Mouse (Mus musculus) forebrain, embryonic 13.5 days (tissue): ENCODE measurements around the gene Ppp1r12c. TPM values are rescaled to one million over a fixed set of nuclear protein-coding genes. Genes with fewer than 3 reads are reported as not detected.
A peak's percentile ranks its signal among the peaks of the same experiment; 100 is the strongest.

ENCODE experiments used
- ATAC-seq: fragments of 200-750 bp; cut with Nextera tagmentation; 2 replicates; pipeline ENCODE4 v1.8.0; 2017
- H3K27ac ChIP-seq: fragments of 300-500 bp; sonication (generic); 2 replicates; pipeline ENCODE4 v1.5.1; 2015; ENCODE audit warnings: inconsistent platforms, mild to moderate bottlenecking, moderate library complexity
- H3K27me3 ChIP-seq: fragments of 300-500 bp; sonication (generic); 2 replicates; pipeline ENCODE4 v1.6.1; 2015; ENCODE audit warnings: mild to moderate bottlenecking, inconsistent platforms
- H3K36me3 ChIP-seq: fragments of 300-500 bp; sonication (generic); 2 replicates; pipeline ENCODE4 v1.6.1; 2015; ENCODE audit warnings: mild to moderate bottlenecking, inconsistent platforms; ENCODE audit not compliant: poor library complexity, severe bottlenecking
- H3K4me1 ChIP-seq: fragments of 300-500 bp; sonication (generic); 2 replicates; pipeline ENCODE4 v1.6.1; 2015; ENCODE audit warnings: inconsistent platforms
- H3K4me2 ChIP-seq: fragments of 300-500 bp; sonication (generic); 2 replicates; pipeline ENCODE4 v1.6.1; 2015; ENCODE audit warnings: inconsistent platforms, mild to moderate bottlenecking, moderate library complexity
- H3K4me3 ChIP-seq: fragments of 300-500 bp; sonication (generic); 2 replicates; pipeline ENCODE4 v1.5.1; 2015; ENCODE audit warnings: mild to moderate bottlenecking, inconsistent platforms
- H3K9ac ChIP-seq: fragments of 300-500 bp; sonication (generic); 2 replicates; pipeline ENCODE4 v1.6.1; 2015; ENCODE audit warnings: mild to moderate bottlenecking, inconsistent platforms
- H3K9me3 ChIP-seq: fragments of 300-500 bp; sonication (generic); replicated peaks from 2 replicates; pipeline ENCODE4 v1.6.1; 2016; ENCODE audit warnings: inconsistent platforms
- WGBS: fragments of 180-500 bp; shearing (Covaris S2); methylation state at CpG from one replicate; pipeline ENCODE4 v1.1.7; 2015; 5-methylcytosine and 5-hydroxymethylcytosine counted together
- polyA plus RNA-seq: library from polyadenylated mRNA; unstranded; fragments of >200 nt; fragmentation: Nextera tagmentation; extraction: Ambion mirVana; gene quantifications from 2 replicates; pipeline ENCODE4 v1.2.1, GENCODE M21; 2015

Gene Ppp1r12c
- polyA plus RNA-seq, 1 experiment from 2014 or later, result 33.8 TPM

DNA sequence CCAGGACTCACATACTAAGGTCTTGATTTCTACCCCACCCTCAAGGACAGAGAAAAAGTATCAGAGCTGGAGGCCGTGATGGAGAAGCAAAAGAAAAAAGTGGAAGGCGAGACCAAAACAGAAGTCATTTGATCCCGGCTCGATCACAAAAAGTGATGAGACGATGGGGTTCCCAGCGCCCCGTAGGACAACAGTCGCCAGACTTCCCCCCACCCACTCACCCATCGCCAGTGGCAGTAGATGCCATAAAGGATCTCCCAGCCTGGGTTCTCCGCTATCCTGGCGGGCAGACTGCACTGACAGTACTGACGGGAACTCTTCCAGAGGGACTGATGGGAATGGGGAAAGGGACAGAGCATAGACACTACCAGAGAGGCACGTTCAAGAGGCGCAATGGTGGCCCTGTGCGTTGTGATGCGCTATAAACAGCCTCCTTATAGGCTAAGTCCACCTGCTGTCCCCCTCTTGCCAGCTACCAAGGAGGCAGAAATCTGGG is 22.6 kb downstream of the Ppp1r12c start:
- peaks cover 21% of the 10 kb centered on the region for H3K4me1 ChIP-seq
- H3K36me3 ChIP-seq, result peaks cover 28% of the 10 kb centered on the region
- H3K4me3 ChIP-seq, result peak overlapping the region; percentile 48
- H3K9ac ChIP-seq, result peak overlapping the region; percentile 67
- peak overlapping the region; percentile 59; the same call in 1 of the 2 replicates for H3K27ac ChIP-seq
- no peaks in the 10 kb centered on the region for H3K9me3 ChIP-seq
- H3K27me3 ChIP-seq, result peaks cover 37% of the 10 kb centered on the region
- ATAC-seq, result peak; percentile 11
- 5% methylated on average over 16 of the region's 16 CpGs for WGBS
- H3K4me2 ChIP-seq, result peak overlapping the region; percentile 84

- Histone ChIP-seq H3K27ac (peak overlapping the region; percentile 76), H3K4me1 (peaks cover 21% of the 10 kb centered on the region), H3K9me3 (no peaks in the 10 kb centered on the region), H3K4me2 (peak overlapping the region; percentile 84), H3K4me3 (peak overlapping the region; percentile 48), H3K27me3 (peaks cover 44% of the 10 kb centered on the region), H3K36me3 (peaks cover 21% of the 10 kb centered on the region), H3K9ac (peak overlapping the region; percentile 67)
- peak; percentile 98 for ATAC-seq
- under 1% methylated on average over 39 of the region's 39 CpGs for whole genome bisulfite sequencing
Measured at GRCm38 (mm10) chr7:4478021-4478795, 23.3 kb downstream of the Ppp1r12c start.

DNA sequence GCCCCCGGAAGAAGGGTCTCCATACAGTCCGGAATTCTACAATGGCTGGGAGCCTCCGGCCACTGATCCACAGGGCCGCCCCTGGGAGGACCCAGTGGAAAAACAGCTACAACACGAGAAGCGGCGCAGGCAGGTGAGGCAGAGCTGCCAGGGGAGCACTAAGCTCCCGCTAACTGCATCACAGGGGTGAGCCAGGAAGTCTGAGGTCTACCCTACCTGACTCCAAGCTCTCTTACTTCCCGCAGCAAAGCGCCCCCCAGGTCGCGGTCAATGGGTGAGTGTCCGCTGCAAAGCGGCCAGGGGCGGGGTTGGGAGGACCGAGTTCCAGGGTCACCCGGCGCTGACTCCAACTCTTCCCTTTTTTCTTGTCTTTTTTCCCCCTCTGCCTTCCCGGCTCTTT is 27.5 kb downstream of the Ppp1r12c start:
- WGBS, result 12% methylated on average over 18 of the region's 19 CpGs
- no peak overlapping the region for H3K4me2 ChIP-seq
- no peaks in the 10 kb centered on the region for H3K9me3 ChIP-seq
- H3K27me3 ChIP-seq, result peaks cover 67% of the 10 kb centered on the region
- H3K27ac ChIP-seq, result no peak overlapping the region
- peaks cover 27% of the 10 kb centered on the region for H3K4me1 ChIP-seq
- no peak overlapping the region for H3K4me3 ChIP-seq
- no peaks in the 10 kb centered on the region for H3K36me3 ChIP-seq
- H3K9ac ChIP-seq, result no peak overlapping the region
- no peak for ATAC-seq

- Histone ChIP-seq H3K27me3 (peaks cover 59% of the 10 kb centered on the region), H3K36me3 (no peaks in the 10 kb centered on the region), H3K9ac (peak overlapping the region; percentile 31), H3K4me1 (peaks cover 14% of the 10 kb centered on the region), H3K27ac (no peak overlapping the region), H3K9me3 (no peaks in the 10 kb centered on the region), H3K4me3 (peak overlapping the region; percentile 38), H3K4me2 (peak overlapping the region; percentile 66)
- ATAC-seq, result peak; percentile 85
- WGBS, result under 1% methylated on average over 24 of the region's 24 CpGs
Measured at GRCm38 (mm10) chr7:4471179-4471555, 30.3 kb downstream of the Ppp1r12c start.

- Histone ChIP-seq H3K4me3 (peak overlapping the region; percentile 38), H3K27me3 (peaks cover 56% of the 10 kb centered on the region), H3K27ac (no peak overlapping the region), H3K4me1 (peaks cover 14% of the 10 kb centered on the region), H3K4me2 (peak overlapping the region; percentile 66), H3K9me3 (no peaks in the 10 kb centered on the region), H3K9ac (peak overlapping the region; percentile 31), H3K36me3 (no peaks in the 10 kb centered on the region)
- WGBS, result 2% methylated on average over 35 of the region's 35 CpGs
- peak; percentile 66 for ATAC-seq
Measured at GRCm38 (mm10) chr7:4470275-4471178, 31.0 kb downstream of the Ppp1r12c start.

- Histone ChIP-seq H3K4me3 (no peak overlapping the region), H3K36me3 (no peaks in the 10 kb centered on the region), H3K27me3 (peaks cover 35% of the 10 kb centered on the region), H3K4me2 (no peak overlapping the region), H3K4me1 (peaks cover 14% of the 10 kb centered on the region), H3K27ac (no peak overlapping the region), H3K9me3 (no peaks in the 10 kb centered on the region), H3K9ac (no peak overlapping the region)
- no peak for ATAC-seq
- 69% methylated on average over 3 of the region's 3 CpGs for WGBS
Measured at GRCm38 (mm10) chr7:4467801-4468200, 33.7 kb downstream of the Ppp1r12c start.

- Histone ChIP-seq H3K9me3 (no peaks in the 10 kb centered on the region), H3K27ac (no peak overlapping the region), H3K27me3 (peaks cover 9% of the 10 kb centered on the region; the same call in 1 of the 2 replicates), H3K36me3 (no peaks in the 10 kb centered on the region), H3K4me3 (no peak overlapping the region), H3K4me2 (no peak overlapping the region), H3K9ac (peak overlapping the region; percentile 21; the same call in 1 of the 2 replicates), H3K4me1 (no peaks in the 10 kb centered on the region)
- WGBS, result 12% methylated on average over 11 of the region's 12 CpGs
- ATAC-seq, result no peak
Measured at GRCm38 (mm10) chr7:4464194-4464824, 37.2 kb downstream of the Ppp1r12c start.

GRCm38 (mm10) chr7:4460576-4461434 is 40.7 kb downstream of the Ppp1r12c start, which contains the start of gene Eps8l1:
Gene Eps8l1 (plus strand): TSS chr7:4460674.
- no peaks in the 10 kb centered on the region for H3K9me3 ChIP-seq
- H3K27ac ChIP-seq, result no peak within 1 kb of the TSS
- peak within 1 kb of the TSS; percentile 46 for H3K4me2 ChIP-seq
- H3K4me1 ChIP-seq, result no peaks in the 10 kb centered on the region
- H3K36me3 ChIP-seq, result no peaks in the 10 kb centered on the region
- H3K27me3 ChIP-seq, result peaks cover 6% of the 10 kb centered on the region; the same call in 1 of the 2 replicates
- 0 out of 2 replicates have a peak, but pooled peaks have one; percentile 38 for ATAC-seq
- H3K9ac ChIP-seq, result 0 out of 2 replicates have a peak within 1 kb of the TSS, but pooled peaks have one; percentile 9
- peak within 1 kb of the TSS; percentile 22 for H3K4me3 ChIP-seq
- WGBS, result 68% methylated on average over 14 of the region's 16 CpGs

DNA sequence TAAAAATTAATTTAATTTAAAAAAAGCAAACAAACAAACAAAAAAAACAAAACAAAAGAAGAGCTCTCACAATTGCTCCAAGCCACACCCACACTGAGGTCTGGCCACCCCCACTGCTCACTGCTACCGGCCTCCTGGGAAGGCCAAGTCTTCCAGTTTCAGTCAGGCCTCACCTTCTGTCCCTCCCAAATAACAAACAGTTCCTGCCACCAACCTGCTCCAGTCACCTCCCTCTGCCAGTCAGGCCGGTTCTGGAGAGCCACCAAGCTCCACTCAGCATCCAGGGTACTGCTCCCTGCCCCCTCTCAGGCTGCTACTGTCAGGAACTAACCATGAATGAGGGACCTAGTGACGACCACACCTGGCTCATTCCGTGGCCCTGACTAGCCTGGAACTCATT is 48.8 kb downstream of the Ppp1r12c start:
- Histone ChIP-seq H3K9me3 (no peaks in the 10 kb centered on the region), H3K9ac (no peak overlapping the region), H3K27me3 (no peaks in the 10 kb centered on the region), H3K4me2 (no peak overlapping the region), H3K36me3 (no peaks in the 10 kb centered on the region), H3K27ac (no peak overlapping the region), H3K4me3 (no peak overlapping the region), H3K4me1 (no peaks in the 10 kb centered on the region)
- no peak for ATAC-seq
- 30% methylated on average over 4 of the region's 4 CpGs for WGBS

- Histone ChIP-seq H3K4me2 (no peak overlapping the region), H3K27ac (no peak overlapping the region), H3K4me3 (no peak overlapping the region), H3K9ac (no peak overlapping the region), H3K4me1 (peaks cover 6% of the 10 kb centered on the region), H3K27me3 (no peaks in the 10 kb centered on the region), H3K9me3 (no peaks in the 10 kb centered on the region), H3K36me3 (no peaks in the 10 kb centered on the region)
- ATAC-seq, result no peak
- WGBS, result 13% methylated on average over 2 of the region's 2 CpGs
Measured at GRCm38 (mm10) chr7:4449211-4449610, 52.3 kb downstream of the Ppp1r12c start.

DNA sequence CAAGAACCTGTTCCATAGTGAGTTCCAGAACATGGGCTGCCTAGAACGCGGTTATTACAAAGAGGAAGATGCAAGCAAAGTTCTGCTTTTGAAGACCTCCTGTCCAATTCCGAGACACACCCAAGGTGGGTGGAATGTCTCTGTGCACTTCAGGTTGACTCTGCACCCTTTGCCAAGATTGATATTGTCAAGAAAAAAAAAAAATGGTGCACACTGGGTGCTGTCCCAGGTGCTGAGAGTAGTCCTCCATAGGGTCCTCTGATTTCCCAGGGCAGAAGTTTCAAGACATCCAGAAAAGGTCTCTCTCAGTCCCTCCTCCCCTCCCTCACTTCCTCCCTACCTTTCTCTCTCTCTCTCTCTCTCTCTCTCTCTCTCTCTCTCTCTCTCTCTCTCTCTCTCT is 53.0 kb downstream of the Ppp1r12c start:
- Histone ChIP-seq H3K9me3 (no peaks in the 10 kb centered on the region), H3K4me2 (no peak overlapping the region), H3K4me1 (peaks cover 6% of the 10 kb centered on the region), H3K9ac (no peak overlapping the region), H3K4me3 (no peak overlapping the region), H3K27me3 (no peaks in the 10 kb centered on the region), H3K27ac (no peak overlapping the region), H3K36me3 (peaks cover 6% of the 10 kb centered on the region)
- 87% methylated on average over 3 of the region's 3 CpGs for WGBS
- no peak for ATAC-seq
